Mouse (Mus musculus) erythroblast, embryonic 14.5 days (primary cell): ENCODE data around the gene Mrpl34. TPM values are rescaled to one million over a fixed set of nuclear protein-coding genes. Genes with fewer than 3 reads are reported as not detected.

ENCODE experiments used
- H3K27me3 ChIP-seq: 2 replicates; pipeline ENCODE4 v1.6.1; 2012; ENCODE audit warnings: inconsistent platforms; ENCODE audit not compliant: control insufficient read depth
- H3K36me3 ChIP-seq: 2 replicates; pipeline ENCODE4 v1.6.1; 2012; ENCODE audit warnings: mild to moderate bottlenecking, inconsistent platforms; ENCODE audit not compliant: control insufficient read depth
- H3K4me1 ChIP-seq: 2 replicates; pipeline ENCODE4 v1.6.1; 2012; ENCODE audit warnings: inconsistent platforms; ENCODE audit not compliant: control insufficient read depth
- H3K4me3 ChIP-seq: replicated peaks from 2 replicates; pipeline ENCODE3; 2012; ENCODE audit warnings: moderate library complexity, mild to moderate bottlenecking, inconsistent platforms
- H3K9me3 ChIP-seq: 2 replicates; pipeline ENCODE4 v1.6.1; 2012; ENCODE audit warnings: low read length, inconsistent platforms, mixed read lengths; ENCODE audit not compliant: control insufficient read depth
- GATA1 ChIP-seq: IDR thresholded peaks from 2 replicates; pipeline ENCODE4 v1.6.1; 2012; ENCODE audit warnings: low read length, inconsistent platforms, mixed read lengths
- TAL1 ChIP-seq: IDR thresholded peaks from 3 replicates; pipeline ENCODE4 v1.6.1; 2012; ENCODE audit warnings: low read length, inconsistent platforms, mixed read lengths
- polyA plus RNA-seq: library from polyadenylated mRNA; stranded (reverse); fragments of >175 nt; gene quantifications from 2 replicates; pipeline ENCODE4 v1.2.3, GENCODE M21; 2012

Gene Mrpl34
- polyA plus RNA-seq, 1 experiment = 18.9 TPM

GRCm38 (mm10) chr8:71454668-71455067 is 10.1 kb upstream of the Mrpl34 start:
- H3K4me1 ChIP-seq = peaks cover 15% of the 10 kb centered on the region
- TF ChIP-seq GATA1 (no peak), TAL1 (no peak)
- H3K27me3 ChIP-seq = peaks cover 2% of the 10 kb centered on the region; the same call in 1 of the 2 replicates
- H3K36me3 ChIP-seq = peaks cover 4% of the 10 kb centered on the region
- no peaks in the 10 kb centered on the region for H3K9me3 ChIP-seq
- H3K4me3 ChIP-seq = no peak overlapping the region

GRCm38 (mm10) chr8:71456906-71457305 is 7.9 kb upstream of the Mrpl34 start:
- Histone ChIP-seq H3K36me3 (peaks cover 21% of the 10 kb centered on the region), H3K4me1 (peaks cover 23% of the 10 kb centered on the region), H3K4me3 (no peak overlapping the region), H3K9me3 (peaks cover 8% of the 10 kb centered on the region), H3K27me3 (no peaks in the 10 kb centered on the region)
- TF ChIP-seq GATA1 (no peak), TAL1 (no peak)

- peaks cover 31% of the 10 kb centered on the region for H3K4me1 ChIP-seq
- H3K4me3 ChIP-seq = no peak overlapping the region
- H3K9me3 ChIP-seq = peaks cover 8% of the 10 kb centered on the region
- TF ChIP-seq GATA1 (no peak), TAL1 (no peak)
- H3K36me3 ChIP-seq = peaks cover 21% of the 10 kb centered on the region
- no peaks in the 10 kb centered on the region for H3K27me3 ChIP-seq
Measured at GRCm38 (mm10) chr8:71457659-71458270, 7.0 kb upstream of the Mrpl34 start.

- Histone ChIP-seq H3K36me3 (peaks cover 21% of the 10 kb centered on the region), H3K27me3 (no peaks in the 10 kb centered on the region), H3K4me1 (peaks cover 55% of the 10 kb centered on the region), H3K4me3 (no peak overlapping the region), H3K9me3 (peaks cover 8% of the 10 kb centered on the region)
- no peak for TF ChIP-seq TAL1
- no peak for TF ChIP-seq GATA1
Measured at GRCm38 (mm10) chr8:71460716-71461115, 4.0 kb upstream of the Mrpl34 start.

- H3K4me1 ChIP-seq = peaks cover 61% of the 10 kb centered on the region
- TF ChIP-seq TAL1 = no peak
- TF ChIP-seq GATA1 = no peak
Measured at GRCm38 (mm10) chr8:71461152-71461840, 3.5 kb upstream of the Mrpl34 start.

GRCm38 (mm10) chr8:71462191-71462590 is 2.6 kb upstream of the Mrpl34 start:
- no peaks in the 10 kb centered on the region for H3K27me3 ChIP-seq
- TF ChIP-seq TAL1 = no peak
- no peak for TF ChIP-seq GATA1
- peaks cover 34% of the 10 kb centered on the region for H3K36me3 ChIP-seq
- peaks cover 8% of the 10 kb centered on the region for H3K9me3 ChIP-seq
- peaks cover 55% of the 10 kb centered on the region for H3K4me1 ChIP-seq
- H3K4me3 ChIP-seq = peak overlapping the region; percentile 81

More at GRCm38 (mm10) chr8:71461152-71461840, 3.5 kb upstream of the Mrpl34 start:
- H3K36me3 ChIP-seq = peaks cover 27% of the 10 kb centered on the region
- no peak overlapping the region for H3K4me3 ChIP-seq
- peaks cover 8% of the 10 kb centered on the region for H3K9me3 ChIP-seq
- H3K27me3 ChIP-seq = no peaks in the 10 kb centered on the region

- TF ChIP-seq GATA1 (no peak), TAL1 (no peak)
- peak overlapping the region; percentile 81 for H3K4me3 ChIP-seq
- H3K36me3 ChIP-seq = peaks cover 37% of the 10 kb centered on the region
- peaks cover 8% of the 10 kb centered on the region for H3K9me3 ChIP-seq
- no peaks in the 10 kb centered on the region for H3K27me3 ChIP-seq
- H3K4me1 ChIP-seq = peaks cover 51% of the 10 kb centered on the region
Measured at GRCm38 (mm10) chr8:71462786-71463185, 2.0 kb upstream of the Mrpl34 start.

- TF ChIP-seq GATA1 = peak; percentile 60
- no peak for TF ChIP-seq TAL1
- Histone ChIP-seq H3K36me3 (peaks cover 33% of the 10 kb centered on the region), H3K4me3 (peak within 1 kb of the TSS; percentile 81), H3K27me3 (no peaks in the 10 kb centered on the region), H3K4me1 (peaks cover 53% of the 10 kb centered on the region), H3K9me3 (peaks cover 8% of the 10 kb centered on the region)
Measured at GRCm38 (mm10) chr8:71463188-71464033, 1.3 kb upstream of the Mrpl34 start, which contains the start of gene Abhd8. TSS of gene Abhd8 (minus strand) at chr8:71463655.

- Histone ChIP-seq H3K4me3 (peak overlapping the region; percentile 81), H3K27me3 (no peaks in the 10 kb centered on the region), H3K9me3 (peaks cover 8% of the 10 kb centered on the region), H3K4me1 (peaks cover 70% of the 10 kb centered on the region), H3K36me3 (peaks cover 34% of the 10 kb centered on the region)
- TF ChIP-seq GATA1 (no peak), TAL1 (no peak)
Measured at GRCm38 (mm10) chr8:71465733-71466132, 974 bp downstream of the Mrpl34 start.
